Comparison of ENCODE assay signal across 9 mouse cellular contexts in genomic region chr9:108278697-108279450, GRCm38 (mm10). TPM values are rescaled to one million over a fixed set of nuclear protein-coding genes. Genes with fewer than 3 reads are reported as not detected.
DNase-seq lines count a peak whose midpoint lies in the region; ATAC-seq lines count a peak whose summit lies in the region.
"Had no signal": no experiment of that assay in that cellular context is flagged by ENCODE, and none has a peak within 500 bp of the region (broad histone marks: within the 10 kb centered on the region; RNA-seq: fewer than 3 reads in every experiment).

No protein-coding gene starts in this region.

- H3K4me1 ChIP-seq in midbrain, embryonic 11.5 days (ENCODE audit: control insufficient read depth, insufficient read depth, low read length): no peaks in the 10 kb centered on the region
- no peaks in the 10 kb centered on the region for H3K4me1 ChIP-seq in midbrain, embryonic 15.5 days
- peaks cover 10% of the 10 kb centered on the region for H3K4me1 ChIP-seq in embryonic facial prominence, embryonic 10.5 days
- H3K4me1 ChIP-seq: neural tube, embryonic 12.5 days had no signal

- no peak overlapping the region for H3K9ac ChIP-seq in midbrain, embryonic 11.5 days (ENCODE audit: low read length)
- no peak overlapping the region for H3K9ac ChIP-seq in midbrain, embryonic 15.5 days
- H3K9ac ChIP-seq: neural tube, embryonic 12.5 days had no signal

- H3K36me3 ChIP-seq in midbrain, embryonic 11.5 days (ENCODE audit: control insufficient read depth, insufficient read depth, low read length): no peaks in the 10 kb centered on the region
- no peaks in the 10 kb centered on the region for H3K36me3 ChIP-seq in midbrain, embryonic 15.5 days (replicated peaks)
- H3K36me3 ChIP-seq in embryonic facial prominence, embryonic 10.5 days (replicated peaks): no peaks in the 10 kb centered on the region
- H3K36me3 ChIP-seq: neural tube, embryonic 12.5 days had no signal

- H3K27me3 ChIP-seq in midbrain, embryonic 11.5 days (ENCODE audit: control insufficient read depth, insufficient read depth, low read length): no peaks in the 10 kb centered on the region
- H3K27me3 ChIP-seq in midbrain, embryonic 15.5 days (replicated peaks): no peaks in the 10 kb centered on the region
- H3K27me3 ChIP-seq in embryonic facial prominence, embryonic 10.5 days (replicated peaks; ENCODE audit: low read depth, poor library complexity, severe bottlenecking): no peaks in the 10 kb centered on the region
- H3K27me3 ChIP-seq: neural tube, embryonic 12.5 days had no signal

- WGBS in midbrain, embryonic 11.5 days: 61% methylated on average over 10 of the region's 10 CpGs
- WGBS in midbrain, embryonic 15.5 days: 63% methylated on average over 10 of the region's 10 CpGs
- WGBS in embryonic facial prominence, embryonic 10.5 days: 70% methylated on average over 10 of the region's 10 CpGs

- no peak for ATAC-seq in midbrain, embryonic 11.5 days (ENCODE audit: low FRiP score)
- ATAC-seq in midbrain, embryonic 15.5 days (replicated peaks): no peak
- ATAC-seq in megakaryocyte progenitor cell, adult 5-6 weeks (replicated peaks; ENCODE audit: poor library complexity): peak; percentile 92

- no peaks in the 10 kb centered on the region for H3K9me3 ChIP-seq in midbrain, embryonic 11.5 days (ENCODE audit: control insufficient read depth, low read length)
- no peaks in the 10 kb centered on the region for H3K9me3 ChIP-seq in midbrain, embryonic 15.5 days
- no peaks in the 10 kb centered on the region for H3K9me3 ChIP-seq in embryonic facial prominence, embryonic 10.5 days
- H3K9me3 ChIP-seq: neural tube, embryonic 12.5 days had no signal

- no peak overlapping the region for H3K4me2 ChIP-seq in midbrain, embryonic 11.5 days
- H3K4me2 ChIP-seq in midbrain, embryonic 15.5 days: no peak overlapping the region
- H3K4me2 ChIP-seq: neural tube, embryonic 12.5 days had no signal

- DNase-seq in cerebellum, postnatal 10 days: peak; percentile 45 to 56
- DNase-seq in cerebellum, adult 11 months: no peak
- DNase-seq in midbrain, embryonic 11.5 days (ENCODE audit: low spot score, missing footprints): peak; percentile 85
- DNase-seq in embryonic facial prominence, embryonic 10.5 days (ENCODE audit: low spot score): peak; percentile 34
- DNase-seq in yolk sac, embryonic 10.5 days (ENCODE audit: low spot score): peak; percentile 9
- no peak for DNase-seq in frontal cortex, postnatal 14 days (ENCODE audit: low spot score in 2 of 2)

- H3K27ac ChIP-seq in midbrain, embryonic 11.5 days (ENCODE audit: low read depth, low read length): no peak overlapping the region
- H3K27ac ChIP-seq in midbrain, embryonic 15.5 days: no peak overlapping the region
- no peak overlapping the region for H3K27ac ChIP-seq in embryonic facial prominence, embryonic 10.5 days (replicated peaks)
- H3K27ac ChIP-seq: neural tube, embryonic 12.5 days had no signal

- no peak overlapping the region for H3K4me3 ChIP-seq in midbrain, embryonic 11.5 days (ENCODE audit: low read depth, low read length)
- H3K4me3 ChIP-seq in midbrain, embryonic 15.5 days: no peak overlapping the region
- no peak overlapping the region for H3K4me3 ChIP-seq in embryonic facial prominence, embryonic 10.5 days
- H3K4me3 ChIP-seq: neural tube, embryonic 12.5 days had no signal

RNA-seq across cellular contexts. Expression of gene Nicn1, which starts 11.4 kb away (rescaled TPM):
- polyA plus RNA-seq in midbrain, embryonic 11.5 days (2014; fragmentation: Nextera tagmentation; extraction: Ambion mirVana): 61.2 and 64.0 TPM in 2 replicates
- polyA plus RNA-seq in midbrain, embryonic 15.5 days (2015; fragmentation: Nextera tagmentation; extraction: Ambion mirVana): 129 and 149 TPM in 2 replicates
- polyA plus RNA-seq in embryonic facial prominence, embryonic 10.5 days (2016; fragmentation: Nextera tagmentation; extraction: Ambion mirVana): 38.3 and 39.3 TPM in 2 replicates
- total RNA-seq in megakaryocyte progenitor cell, adult 5-6 weeks (2015): 9.0 and 10.5 TPM in 2 replicates
- total RNA-seq in megakaryocyte progenitor cell, adult 5-6 weeks (2017): 3.2 and 4.7 TPM in 2 replicates

RNA-seq across cellular contexts. Expression of gene Dag1, which starts 15.1 kb away (rescaled TPM):
- 48.8 and 55.2 TPM in 2 replicates for polyA plus RNA-seq in midbrain, embryonic 11.5 days (2014; fragmentation: Nextera tagmentation; extraction: Ambion mirVana)
- 69.3 and 75.5 TPM in 2 replicates for polyA plus RNA-seq in midbrain, embryonic 15.5 days (2015; fragmentation: Nextera tagmentation; extraction: Ambion mirVana)
- polyA plus RNA-seq in embryonic facial prominence, embryonic 10.5 days (2016; fragmentation: Nextera tagmentation; extraction: Ambion mirVana): 70.1 and 73.9 TPM in 2 replicates
- total RNA-seq in megakaryocyte progenitor cell, adult 5-6 weeks (2015): 16.1 and 16.5 TPM in 2 replicates
- 3.8 and 4.7 TPM in 2 replicates for total RNA-seq in megakaryocyte progenitor cell, adult 5-6 weeks (2017)

RNA-seq across cellular contexts. Expression of gene Amt, which starts 17.8 kb away (rescaled TPM):
- 24.2 and 27.1 TPM in 2 replicates for polyA plus RNA-seq in midbrain, embryonic 11.5 days (2014; fragmentation: Nextera tagmentation; extraction: Ambion mirVana)
- 28.9 and 32.1 TPM in 2 replicates for polyA plus RNA-seq in midbrain, embryonic 15.5 days (2015; fragmentation: Nextera tagmentation; extraction: Ambion mirVana)
- polyA plus RNA-seq in embryonic facial prominence, embryonic 10.5 days (2016; fragmentation: Nextera tagmentation; extraction: Ambion mirVana): 35.9 and 40.8 TPM in 2 replicates
- total RNA-seq in megakaryocyte progenitor cell, adult 5-6 weeks (2015): 0.37 and 0.85 TPM in 2 replicates
- total RNA-seq in megakaryocyte progenitor cell, adult 5-6 weeks (2017): 1.1 and 1.2 TPM in 2 replicates

RNA-seq across cellular contexts. Expression of gene Rhoa, which starts 27.1 kb away (rescaled TPM):
- polyA plus RNA-seq in midbrain, embryonic 11.5 days (2014; fragmentation: Nextera tagmentation; extraction: Ambion mirVana): 278 and 298 TPM in 2 replicates
- polyA plus RNA-seq in midbrain, embryonic 15.5 days (2015; fragmentation: Nextera tagmentation; extraction: Ambion mirVana): 251 and 257 TPM in 2 replicates
- 240 and 243 TPM in 2 replicates for polyA plus RNA-seq in embryonic facial prominence, embryonic 10.5 days (2016; fragmentation: Nextera tagmentation; extraction: Ambion mirVana)
- total RNA-seq in megakaryocyte progenitor cell, adult 5-6 weeks (2015): 261 and 298 TPM in 2 replicates
- total RNA-seq in megakaryocyte progenitor cell, adult 5-6 weeks (2017): 265 and 283 TPM in 2 replicates

RNA-seq across cellular contexts. Expression of gene Tcta, which starts 27.1 kb away (rescaled TPM):
- polyA plus RNA-seq in midbrain, embryonic 11.5 days (2014; fragmentation: Nextera tagmentation; extraction: Ambion mirVana): 30.8 and 34.6 TPM in 2 replicates
- 51.4 and 54.9 TPM in 2 replicates for polyA plus RNA-seq in midbrain, embryonic 15.5 days (2015; fragmentation: Nextera tagmentation; extraction: Ambion mirVana)
- polyA plus RNA-seq in embryonic facial prominence, embryonic 10.5 days (2016; fragmentation: Nextera tagmentation; extraction: Ambion mirVana): 14.4 and 14.7 TPM in 2 replicates
- 12.8 and 13.2 TPM in 2 replicates for total RNA-seq in megakaryocyte progenitor cell, adult 5-6 weeks (2015)
- total RNA-seq in megakaryocyte progenitor cell, adult 5-6 weeks (2017): 4.1 and 8.7 TPM in 2 replicates

Comparison
In these comparisons a context has a peak if more than half of its experiments do, and no peak if none do; other contexts are left out.
1. DNase-seq: peak in cerebellum, postnatal 10 days (2 of 2), midbrain, embryonic 11.5 days (single experiment), embryonic facial prominence, embryonic 10.5 days (single experiment) and yolk sac, embryonic 10.5 days (single experiment); none in cerebellum, adult 11 months (single experiment) and frontal cortex, postnatal 14 days (0 of 2).